Mouse (Mus musculus): ENCODE results near the gene Myo16. TPM values are rescaled to one million over a fixed set of nuclear protein-coding genes. Genes with fewer than 3 reads are reported as not detected.

The Myo16 gene
- polyA plus RNA-seq, 1 experiment, result 0.44 TPM

GRCm38 (mm10) chr8:10249156-10249555 is 95.4 kb downstream of the Myo16 start:
- Histone ChIP-seq H3K27me3 (ENCODE audit: control insufficient read depth, insufficient read depth, low read length) (no peaks in the 10 kb centered on the region), H3K4me3 (ENCODE audit: control insufficient read depth, low read depth, low read length) (no peak overlapping the region), H3K4me1 (ENCODE audit: control insufficient read depth, insufficient read depth, low read length) (no peaks in the 10 kb centered on the region; the same call in 1 of the 2 replicates), H3K36me3 (ENCODE audit: control insufficient read depth, insufficient read depth, low read length) (no peaks in the 10 kb centered on the region), H3K27ac (ENCODE audit: control insufficient read depth, insufficient read depth, low read depth, low read length) (no peak overlapping the region)
- TF ChIP-seq CTCF (IDR thresholded peaks at IDR 0.05; ENCODE audit: control insufficient read depth, insufficient read depth, insufficient replicate concordance, low read depth, low read length), result no peak
- TF ChIP-seq POLR2A (IDR thresholded peaks at IDR 0.05; ENCODE audit: control insufficient read depth, low read depth, low read length), result no peak

DNA sequence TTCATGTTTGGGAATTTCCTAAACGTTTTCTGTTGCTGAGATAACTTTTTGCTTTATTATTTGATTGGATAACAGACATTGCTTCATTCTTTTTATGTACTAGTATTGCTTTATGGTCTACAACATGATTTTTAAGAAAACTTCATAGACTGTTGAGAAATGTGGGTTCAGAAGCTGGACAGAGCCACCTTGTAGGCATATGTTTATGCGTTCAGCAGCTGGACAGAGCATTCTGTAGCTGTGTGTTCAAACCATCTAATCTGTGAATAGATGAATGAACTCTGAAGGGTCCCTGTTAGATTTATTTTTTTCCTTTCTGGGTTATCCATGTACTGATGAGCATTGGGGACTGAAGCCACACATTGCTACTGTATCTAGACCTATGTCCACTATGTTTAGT is 102.0 kb downstream of the Myo16 start:
- Histone ChIP-seq H3K27ac (ENCODE audit: control insufficient read depth, insufficient read depth, low read depth, low read length) (no peak overlapping the region), H3K4me3 (ENCODE audit: control insufficient read depth, low read depth, low read length) (no peak overlapping the region), H3K4me1 (ENCODE audit: control insufficient read depth, insufficient read depth, low read length) (no peaks in the 10 kb centered on the region; the same call in 1 of the 2 replicates), H3K27me3 (ENCODE audit: control insufficient read depth, insufficient read depth, low read length) (no peaks in the 10 kb centered on the region), H3K36me3 (ENCODE audit: control insufficient read depth, insufficient read depth, low read length) (no peaks in the 10 kb centered on the region)
- no peak for TF ChIP-seq POLR2A (IDR thresholded peaks at IDR 0.05; ENCODE audit: control insufficient read depth, low read depth, low read length)
- no peak for TF ChIP-seq CTCF (IDR thresholded peaks at IDR 0.05; ENCODE audit: control insufficient read depth, insufficient read depth, insufficient replicate concordance, low read depth, low read length)

DNA sequence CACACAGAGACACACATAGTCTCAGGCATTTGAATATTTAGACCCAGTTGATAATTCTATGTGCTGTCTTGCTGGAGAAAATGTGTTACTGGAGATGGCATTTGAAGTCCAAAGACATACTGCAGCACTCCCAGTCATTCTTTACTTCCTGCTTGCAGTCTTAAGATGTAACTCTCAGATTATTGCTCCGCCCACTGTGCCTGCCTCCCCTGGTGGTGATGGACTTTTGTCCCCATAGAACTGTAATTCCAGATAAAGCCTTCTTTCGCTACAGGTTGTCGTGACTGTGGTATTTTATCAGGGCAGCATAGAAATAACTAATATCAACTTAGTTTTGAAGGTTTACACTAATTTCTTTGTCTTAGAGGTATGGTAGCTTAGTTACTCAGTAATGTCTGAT is 102.9 kb downstream of the Myo16 start:
- Histone ChIP-seq H3K4me1 (ENCODE audit: control insufficient read depth, insufficient read depth, low read length) (no peaks in the 10 kb centered on the region; the same call in 1 of the 2 replicates), H3K27me3 (ENCODE audit: control insufficient read depth, insufficient read depth, low read length) (no peaks in the 10 kb centered on the region), H3K4me3 (ENCODE audit: control insufficient read depth, low read depth, low read length) (no peak overlapping the region), H3K27ac (ENCODE audit: control insufficient read depth, insufficient read depth, low read depth, low read length) (no peak overlapping the region), H3K36me3 (ENCODE audit: control insufficient read depth, insufficient read depth, low read length) (no peaks in the 10 kb centered on the region)
- TF ChIP-seq POLR2A (IDR thresholded peaks at IDR 0.05; ENCODE audit: control insufficient read depth, low read depth, low read length) (no peak), CTCF (IDR thresholded peaks at IDR 0.05; ENCODE audit: control insufficient read depth, insufficient read depth, insufficient replicate concordance, low read depth, low read length) (no peak)

GRCm38 (mm10) chr8:10270094-10270493 is 116.4 kb downstream of the Myo16 start:
- Histone ChIP-seq H3K4me1 (ENCODE audit: control insufficient read depth, insufficient read depth, low read length) (no peaks in the 10 kb centered on the region), H3K27ac (ENCODE audit: control insufficient read depth, insufficient read depth, low read depth, low read length) (no peak overlapping the region), H3K36me3 (ENCODE audit: control insufficient read depth, insufficient read depth, low read length) (no peaks in the 10 kb centered on the region), H3K4me3 (ENCODE audit: control insufficient read depth, low read depth, low read length) (no peak overlapping the region), H3K27me3 (ENCODE audit: control insufficient read depth, insufficient read depth, low read length) (no peaks in the 10 kb centered on the region)
- TF ChIP-seq POLR2A (IDR thresholded peaks at IDR 0.05; ENCODE audit: control insufficient read depth, low read depth, low read length) (no peak), CTCF (IDR thresholded peaks at IDR 0.05; ENCODE audit: control insufficient read depth, insufficient read depth, insufficient replicate concordance, low read depth, low read length) (no peak)

- no peak for TF ChIP-seq CTCF (IDR thresholded peaks at IDR 0.05; ENCODE audit: control insufficient read depth, insufficient read depth, insufficient replicate concordance, low read depth, low read length)
- Histone ChIP-seq H3K36me3 (ENCODE audit: control insufficient read depth, insufficient read depth, low read length) (no peaks in the 10 kb centered on the region), H3K4me3 (ENCODE audit: control insufficient read depth, low read depth, low read length) (no peak overlapping the region), H3K27me3 (ENCODE audit: control insufficient read depth, insufficient read depth, low read length) (no peaks in the 10 kb centered on the region), H3K27ac (ENCODE audit: control insufficient read depth, insufficient read depth, low read depth, low read length) (no peak overlapping the region), H3K4me1 (ENCODE audit: control insufficient read depth, insufficient read depth, low read length) (no peaks in the 10 kb centered on the region)
Measured at GRCm38 (mm10) chr8:10292600-10292999, 138.9 kb downstream of the Myo16 start.

DNA sequence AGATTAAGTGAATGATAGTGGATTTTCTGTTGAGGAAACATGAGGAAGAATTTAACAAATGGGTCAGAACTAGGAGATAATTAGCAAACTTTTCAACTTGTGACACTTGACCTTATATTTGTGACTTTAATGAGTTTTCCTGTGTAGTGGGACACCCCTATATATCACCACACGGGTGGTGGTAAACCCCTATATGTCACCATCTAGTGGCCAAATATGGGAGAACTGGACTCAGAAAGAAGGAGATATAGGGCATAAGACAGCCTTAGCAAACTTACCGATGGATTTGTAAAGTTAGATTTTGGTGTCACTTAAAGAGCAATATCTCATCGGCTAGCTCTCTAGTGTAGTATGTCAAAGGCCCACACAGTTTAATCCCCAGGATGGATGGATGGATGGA is 147.1 kb downstream of the Myo16 start:
- Histone ChIP-seq H3K4me1 (ENCODE audit: control insufficient read depth, insufficient read depth, low read length) (no peaks in the 10 kb centered on the region), H3K27ac (ENCODE audit: control insufficient read depth, insufficient read depth, low read depth, low read length) (no peak overlapping the region), H3K4me3 (ENCODE audit: control insufficient read depth, low read depth, low read length) (no peak overlapping the region), H3K36me3 (ENCODE audit: control insufficient read depth, insufficient read depth, low read length) (no peaks in the 10 kb centered on the region), H3K27me3 (ENCODE audit: control insufficient read depth, insufficient read depth, low read length) (no peaks in the 10 kb centered on the region)
- TF ChIP-seq POLR2A (IDR thresholded peaks at IDR 0.05; ENCODE audit: control insufficient read depth, low read depth, low read length) (no peak), CTCF (IDR thresholded peaks at IDR 0.05; ENCODE audit: control insufficient read depth, insufficient read depth, insufficient replicate concordance, low read depth, low read length) (no peak)

DNA sequence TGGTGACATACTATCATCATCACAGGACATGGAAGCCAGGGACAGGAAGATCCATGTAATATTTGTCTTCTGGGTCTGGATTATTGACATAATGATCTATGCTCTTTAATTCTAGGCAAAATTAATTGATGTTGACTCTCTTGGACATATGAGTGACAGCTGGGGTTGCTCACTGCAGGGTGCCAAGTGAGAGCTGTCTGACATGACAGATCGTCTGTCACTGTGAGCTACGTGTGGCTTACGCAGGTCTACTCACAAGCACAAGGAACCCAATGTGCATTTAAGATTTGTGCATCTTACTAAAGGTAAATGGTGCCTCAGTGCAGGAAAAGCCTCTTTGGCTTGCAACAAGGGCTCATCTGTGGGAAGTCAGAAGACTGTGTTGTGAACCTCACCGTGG is 149.3 kb downstream of the Myo16 start:
- no peaks in the 10 kb centered on the region for H3K27me3 ChIP-seq (ENCODE audit: control insufficient read depth, insufficient read depth, low read length)
- H3K4me1 ChIP-seq (ENCODE audit: control insufficient read depth, insufficient read depth, low read length), result no peaks in the 10 kb centered on the region
- no peak overlapping the region for H3K4me3 ChIP-seq (ENCODE audit: control insufficient read depth, low read depth, low read length)
- H3K27ac ChIP-seq (ENCODE audit: control insufficient read depth, insufficient read depth, low read depth, low read length), result no peak overlapping the region
- H3K36me3 ChIP-seq (ENCODE audit: control insufficient read depth, insufficient read depth, low read length), result no peaks in the 10 kb centered on the region
- TF ChIP-seq CTCF (IDR thresholded peaks at IDR 0.05; ENCODE audit: control insufficient read depth, insufficient read depth, insufficient replicate concordance, low read depth, low read length) (no peak), POLR2A (IDR thresholded peaks at IDR 0.05; ENCODE audit: control insufficient read depth, low read depth, low read length) (no peak)

DNA sequence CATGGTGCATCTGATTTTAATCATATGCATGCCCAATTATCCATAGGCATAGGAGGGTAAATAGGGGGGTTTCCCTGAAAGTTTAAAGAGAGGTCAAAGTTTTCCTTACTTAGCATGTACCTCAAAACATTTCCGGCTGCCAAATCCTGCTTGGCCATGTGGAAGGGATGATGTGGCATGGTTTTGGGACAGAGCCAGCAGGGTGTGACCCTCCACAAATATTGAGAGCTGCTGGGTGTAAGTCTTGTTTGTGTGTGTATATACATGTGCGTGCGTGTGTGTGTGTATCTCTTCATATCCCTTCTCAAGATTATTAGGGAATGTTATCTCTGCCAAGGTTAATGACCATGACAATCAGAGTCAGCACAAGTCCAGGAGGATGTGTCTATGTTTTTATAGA is 150.3 kb downstream of the Myo16 start:
- no peak for TF ChIP-seq CTCF (IDR thresholded peaks at IDR 0.05; ENCODE audit: control insufficient read depth, insufficient read depth, insufficient replicate concordance, low read depth, low read length)
- TF ChIP-seq POLR2A (IDR thresholded peaks at IDR 0.05; ENCODE audit: control insufficient read depth, low read depth, low read length), result no peak
- no peaks in the 10 kb centered on the region for H3K36me3 ChIP-seq (ENCODE audit: control insufficient read depth, insufficient read depth, low read length)
- no peak overlapping the region for H3K4me3 ChIP-seq (ENCODE audit: control insufficient read depth, low read depth, low read length)
- H3K27ac ChIP-seq (ENCODE audit: control insufficient read depth, insufficient read depth, low read depth, low read length), result no peak overlapping the region
- no peaks in the 10 kb centered on the region for H3K27me3 ChIP-seq (ENCODE audit: control insufficient read depth, insufficient read depth, low read length)
- no peaks in the 10 kb centered on the region for H3K4me1 ChIP-seq (ENCODE audit: control insufficient read depth, insufficient read depth, low read length)

All from testis, adult 2 months (tissue).